Mouse (Mus musculus): ENCODE measurements around the gene Skap1. TPM values are rescaled to one million over a fixed set of nuclear protein-coding genes. Genes with fewer than 3 reads are reported as not detected.

Gene Skap1
- polyA plus RNA-seq, 1 experiment = 1.5 TPM

DNA sequence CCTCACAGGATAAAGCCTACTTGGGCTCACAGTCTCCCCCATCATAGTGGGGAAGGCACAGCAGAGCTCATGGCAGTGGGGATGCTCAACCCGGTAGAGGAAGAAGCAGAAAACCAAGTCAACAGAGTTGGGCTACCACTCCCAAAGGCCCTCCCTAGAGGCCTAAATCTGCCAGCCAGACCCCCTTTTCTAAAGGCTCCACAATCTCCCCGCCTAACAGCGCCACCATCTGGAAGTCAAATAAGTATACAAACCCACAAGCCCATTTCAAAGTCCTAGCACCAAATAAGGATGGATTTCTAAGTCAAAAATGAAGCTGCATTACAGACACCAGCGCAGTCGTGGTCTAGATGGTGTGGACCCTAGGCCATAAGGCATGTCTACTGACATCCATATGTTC, 227.9 kb downstream of the Skap1 start:
- TF ChIP-seq CTCF (IDR thresholded peaks at IDR 0.05; ENCODE audit: borderline replicate concordance, insufficient read depth, low read depth, low read length) (no peak), POLR2A (IDR thresholded peaks at IDR 0.05; ENCODE audit: borderline replicate concordance, insufficient read depth, low read length) (no peak)
- 77% methylated on average over 5 of the region's 5 CpGs for WGBS

DNA sequence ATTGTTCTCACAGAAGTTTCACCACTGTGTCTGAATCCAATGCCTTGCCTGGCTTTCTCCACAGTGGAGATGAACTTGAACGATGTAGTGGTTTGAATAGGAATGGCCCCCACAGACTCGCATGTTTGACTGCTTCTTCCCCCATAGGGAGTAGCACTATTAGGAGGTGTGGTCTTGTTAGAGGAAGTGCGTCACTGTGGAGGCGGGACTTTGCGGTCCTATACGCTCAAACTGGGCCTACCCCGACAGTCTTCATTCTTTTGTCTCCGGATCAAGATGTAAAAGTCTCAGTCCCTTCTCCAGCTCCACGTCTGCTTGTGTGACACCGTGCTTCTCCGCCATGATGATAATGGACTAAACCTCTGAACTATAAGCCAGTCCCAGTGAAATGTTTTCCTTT, 229.0 kb downstream of the Skap1 start:
- Histone ChIP-seq H3K27ac (ENCODE audit: insufficient read depth, low read length) (no peak overlapping the region), H3K4me3 (replicated peaks; ENCODE audit: insufficient read depth, low read depth, low read length) (no peak overlapping the region), H3K27me3 (ENCODE audit: control insufficient read depth, insufficient read depth, low read length) (no peaks in the 10 kb centered on the region; the same call in 1 of the 2 replicates), H3K4me1 (ENCODE audit: control insufficient read depth, insufficient read depth, low read length) (no peaks in the 10 kb centered on the region; the same call in 1 of the 2 replicates)
- 96% methylated on average over 11 of the region's 11 CpGs for WGBS
- TF ChIP-seq POLR2A (IDR thresholded peaks at IDR 0.05; ENCODE audit: borderline replicate concordance, insufficient read depth, low read length) (no peak), CTCF (IDR thresholded peaks at IDR 0.05; ENCODE audit: borderline replicate concordance, insufficient read depth, low read depth, low read length) (no peak)
- DNase-seq = no peak

More for the DNA sequence above, 227.9 kb downstream of the Skap1 start:
- Histone ChIP-seq H3K27ac (ENCODE audit: insufficient read depth, low read length) (no peak overlapping the region), H3K27me3 (ENCODE audit: control insufficient read depth, insufficient read depth, low read length) (no peaks in the 10 kb centered on the region; the same call in 1 of the 2 replicates), H3K4me3 (replicated peaks; ENCODE audit: insufficient read depth, low read depth, low read length) (no peak overlapping the region), H3K4me1 (ENCODE audit: control insufficient read depth, insufficient read depth, low read length) (no peaks in the 10 kb centered on the region; the same call in 1 of the 2 replicates)
- DNase-seq = no peak

DNA sequence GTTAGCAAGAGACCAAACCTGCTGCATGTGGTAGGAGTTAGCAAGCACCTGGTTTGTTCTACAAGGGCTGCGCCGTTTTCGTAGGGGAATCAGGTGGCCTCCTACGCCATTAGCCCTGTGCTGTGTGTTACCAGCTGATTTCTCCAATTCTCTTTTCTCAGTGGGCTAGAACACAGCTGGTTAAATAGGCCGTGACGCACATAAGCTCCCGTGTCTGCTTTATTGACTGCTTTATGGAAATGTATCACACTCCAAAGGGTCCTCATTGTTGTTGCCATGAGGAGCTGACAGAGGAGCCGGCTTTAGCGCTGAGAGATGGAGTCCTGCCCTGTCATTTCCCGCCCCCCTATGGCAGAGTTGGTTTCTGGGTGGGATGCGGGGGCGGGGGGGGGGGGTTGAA, 230.4 kb downstream of the Skap1 start:
- Histone ChIP-seq H3K4me1 (ENCODE audit: control insufficient read depth, insufficient read depth, low read length) (no peaks in the 10 kb centered on the region), H3K27ac (ENCODE audit: insufficient read depth, low read length) (no peak overlapping the region), H3K27me3 (ENCODE audit: control insufficient read depth, insufficient read depth, low read length) (no peaks in the 10 kb centered on the region; the same call in 1 of the 2 replicates), H3K4me3 (replicated peaks; ENCODE audit: insufficient read depth, low read depth, low read length) (no peak overlapping the region)
- DNase-seq = no peak
- no peak for TF ChIP-seq CTCF (IDR thresholded peaks at IDR 0.05; ENCODE audit: borderline replicate concordance, insufficient read depth, low read depth, low read length)
- no peak for TF ChIP-seq POLR2A (IDR thresholded peaks at IDR 0.05; ENCODE audit: borderline replicate concordance, insufficient read depth, low read length)
- WGBS = 40% methylated on average over 12 of the region's 12 CpGs

DNA sequence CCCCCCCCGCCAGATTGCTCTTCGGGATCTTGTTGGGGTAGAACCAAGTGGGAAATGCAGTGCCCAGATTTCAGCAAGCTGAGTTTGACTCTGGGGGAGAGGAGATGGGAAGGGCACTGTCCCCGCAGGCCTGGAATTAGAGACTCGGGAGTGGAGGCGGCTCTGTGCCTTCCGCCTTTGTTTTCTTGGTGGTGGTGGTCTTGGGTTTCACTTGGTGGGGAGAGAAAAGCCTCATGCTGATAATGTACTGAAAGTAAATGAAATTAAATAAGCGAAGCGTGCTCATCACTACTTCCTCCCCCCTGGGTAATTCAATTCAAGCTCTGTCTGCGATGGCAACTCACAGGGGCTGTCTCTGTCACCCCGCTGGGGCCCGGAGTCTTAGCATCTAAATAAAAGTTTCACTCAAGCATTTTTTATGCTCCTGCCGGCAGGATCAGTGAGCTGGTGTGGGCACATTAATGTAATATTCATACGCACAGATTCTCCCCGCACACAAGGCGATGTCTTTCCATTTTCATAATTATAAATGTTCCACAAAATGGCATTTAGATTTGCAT, 231.9 kb downstream of the Skap1 start:
- no peak for DNase-seq
- Histone ChIP-seq H3K27ac (ENCODE audit: insufficient read depth, low read length) (no peak overlapping the region), H3K4me3 (replicated peaks; ENCODE audit: insufficient read depth, low read depth, low read length) (no peak overlapping the region), H3K4me1 (ENCODE audit: control insufficient read depth, insufficient read depth, low read length) (no peaks in the 10 kb centered on the region), H3K27me3 (ENCODE audit: control insufficient read depth, insufficient read depth, low read length) (no peaks in the 10 kb centered on the region; the same call in 1 of the 2 replicates)
- WGBS = 35% methylated on average over 15 of the region's 15 CpGs
- TF ChIP-seq CTCF (IDR thresholded peaks at IDR 0.05; ENCODE audit: borderline replicate concordance, insufficient read depth, low read depth, low read length) = no peak
- no peak for TF ChIP-seq POLR2A (IDR thresholded peaks at IDR 0.05; ENCODE audit: borderline replicate concordance, insufficient read depth, low read length)

DNA sequence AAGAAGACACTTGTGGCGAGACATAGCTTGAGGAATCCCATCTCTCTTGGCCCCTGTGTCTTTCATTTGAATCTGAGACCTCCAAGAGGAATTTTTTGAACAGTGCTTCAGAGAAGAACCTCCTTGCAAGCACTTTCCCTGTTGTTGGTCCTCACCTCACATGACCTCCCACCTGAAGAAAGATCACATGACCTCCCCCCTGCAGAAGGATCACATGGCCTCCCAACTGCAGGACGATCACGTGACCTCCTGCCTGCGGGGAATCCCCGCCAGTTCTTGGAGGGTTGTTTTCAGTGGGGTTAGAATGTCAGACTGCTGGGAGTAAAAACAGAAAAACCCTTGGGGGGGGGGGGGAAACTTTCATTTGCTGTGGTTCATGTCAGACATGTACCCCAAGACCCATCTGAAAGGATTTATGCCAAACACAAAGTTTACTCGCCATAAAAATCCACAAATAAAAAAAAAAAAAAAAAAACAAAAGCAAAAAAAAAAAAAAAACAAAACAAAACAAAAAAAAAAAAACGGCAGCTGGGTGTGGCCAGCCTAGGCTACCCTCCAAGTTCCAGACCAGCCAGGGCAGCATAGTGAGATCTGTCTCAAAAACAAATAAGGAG, 232.6 kb downstream of the Skap1 start:
- H3K4me3 ChIP-seq (replicated peaks; ENCODE audit: insufficient read depth, low read depth, low read length) = no peak overlapping the region
- H3K27me3 ChIP-seq (ENCODE audit: control insufficient read depth, insufficient read depth, low read length) = no peaks in the 10 kb centered on the region; the same call in 1 of the 2 replicates
- H3K27ac ChIP-seq (ENCODE audit: insufficient read depth, low read length) = no peak overlapping the region
- WGBS = 14% methylated on average over 7 of the region's 7 CpGs
- TF ChIP-seq POLR2A (IDR thresholded peaks at IDR 0.05; ENCODE audit: borderline replicate concordance, insufficient read depth, low read length) (no peak), CTCF (IDR thresholded peaks at IDR 0.05; ENCODE audit: borderline replicate concordance, insufficient read depth, low read depth, low read length) (no peak)
- no peaks in the 10 kb centered on the region for H3K4me1 ChIP-seq (ENCODE audit: control insufficient read depth, insufficient read depth, low read length)
- peak; percentile 15 to 22 for DNase-seq

DNA sequence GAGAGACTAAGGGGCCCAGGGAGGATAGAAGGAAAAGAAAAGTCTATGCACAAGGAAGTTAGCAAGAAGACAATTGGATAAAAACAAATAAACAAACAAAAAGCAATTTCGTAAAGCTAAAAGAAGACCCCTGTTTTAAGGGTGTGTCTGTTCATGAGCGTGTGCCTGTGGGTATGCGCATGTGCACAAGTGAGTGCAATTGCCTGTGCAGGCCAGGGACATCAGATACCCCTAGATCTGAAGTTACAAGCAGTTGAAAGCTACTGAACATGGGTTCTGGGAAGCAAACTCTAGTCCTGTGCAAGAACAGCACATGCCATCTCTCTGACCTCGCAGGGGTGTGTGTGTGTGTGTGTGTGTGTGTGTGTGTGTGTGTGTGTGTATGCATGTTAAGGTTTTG, 233.1 kb downstream of the Skap1 start:
- no peak overlapping the region for H3K27ac ChIP-seq (ENCODE audit: insufficient read depth, low read length)
- TF ChIP-seq POLR2A (IDR thresholded peaks at IDR 0.05; ENCODE audit: borderline replicate concordance, insufficient read depth, low read length) (no peak), CTCF (IDR thresholded peaks at IDR 0.05; ENCODE audit: borderline replicate concordance, insufficient read depth, low read depth, low read length) (no peak)
- no peak overlapping the region for H3K4me3 ChIP-seq (replicated peaks; ENCODE audit: insufficient read depth, low read depth, low read length)
- no peak for DNase-seq
- no peaks in the 10 kb centered on the region for H3K4me1 ChIP-seq (ENCODE audit: control insufficient read depth, insufficient read depth, low read length)
- H3K27me3 ChIP-seq (ENCODE audit: control insufficient read depth, insufficient read depth, low read length) = no peaks in the 10 kb centered on the region; the same call in 1 of the 2 replicates
- WGBS = 85% methylated on average over 4 of the region's 4 CpGs

DNA sequence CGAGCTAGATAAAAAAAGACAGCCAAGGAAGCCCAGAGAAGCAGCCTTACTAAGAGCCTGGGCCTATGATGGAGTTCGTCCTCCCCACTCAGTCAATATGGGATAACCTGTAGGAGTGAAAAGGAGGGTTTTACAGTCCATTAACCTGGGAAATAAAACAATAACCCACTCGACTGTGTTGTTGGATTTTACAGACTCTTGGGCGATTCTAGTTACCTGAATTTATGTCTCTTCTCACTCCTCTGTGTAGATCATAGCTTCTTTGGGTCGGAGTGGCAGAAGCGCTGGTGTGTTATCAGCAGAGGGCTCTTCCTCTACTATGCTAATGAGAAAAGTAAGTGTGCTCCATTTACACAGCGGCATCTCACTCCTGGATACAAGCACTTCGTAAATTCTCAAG, 239.4 kb downstream of the Skap1 start:
- DNase-seq = no peak
- WGBS = 87% methylated on average over 8 of the region's 8 CpGs
- TF ChIP-seq CTCF (IDR thresholded peaks at IDR 0.05; ENCODE audit: borderline replicate concordance, insufficient read depth, low read depth, low read length) (no peak), POLR2A (IDR thresholded peaks at IDR 0.05; ENCODE audit: borderline replicate concordance, insufficient read depth, low read length) (no peak)
- Histone ChIP-seq H3K4me1 (ENCODE audit: control insufficient read depth, insufficient read depth, low read length) (no peaks in the 10 kb centered on the region), H3K4me3 (replicated peaks; ENCODE audit: insufficient read depth, low read depth, low read length) (no peak overlapping the region), H3K27me3 (ENCODE audit: control insufficient read depth, insufficient read depth, low read length) (no peaks in the 10 kb centered on the region), H3K27ac (ENCODE audit: insufficient read depth, low read length) (no peak overlapping the region)

DNA sequence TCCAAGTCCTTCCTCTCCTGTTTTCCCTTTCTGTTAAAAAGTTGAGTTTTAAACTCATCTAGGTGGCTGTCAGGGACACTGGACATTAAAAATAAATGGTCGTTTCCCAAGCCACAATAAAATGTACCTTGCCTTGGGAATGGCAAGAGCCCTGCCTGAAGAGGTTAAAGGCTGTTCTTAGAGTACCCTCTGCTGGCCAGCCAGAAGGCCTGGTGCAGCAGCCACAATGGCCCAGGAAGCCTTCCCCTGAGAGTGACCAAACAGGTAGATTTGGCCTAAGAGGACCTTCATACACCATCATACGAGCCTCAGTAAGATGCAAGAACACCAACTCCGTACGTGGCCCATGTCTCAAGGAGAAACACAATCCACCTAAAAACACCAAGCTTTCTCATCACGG, 246.9 kb downstream of the Skap1 start:
- TF ChIP-seq POLR2A (IDR thresholded peaks at IDR 0.05; ENCODE audit: borderline replicate concordance, insufficient read depth, low read length) (no peak), CTCF (IDR thresholded peaks at IDR 0.05; ENCODE audit: borderline replicate concordance, insufficient read depth, low read depth, low read length) (no peak)
- Histone ChIP-seq H3K27ac (ENCODE audit: insufficient read depth, low read length) (no peak overlapping the region), H3K27me3 (ENCODE audit: control insufficient read depth, insufficient read depth, low read length) (no peaks in the 10 kb centered on the region), H3K4me3 (replicated peaks; ENCODE audit: insufficient read depth, low read depth, low read length) (no peak overlapping the region), H3K4me1 (ENCODE audit: control insufficient read depth, insufficient read depth, low read length) (no peaks in the 10 kb centered on the region)
- 77% methylated on average over 5 of the region's 5 CpGs for WGBS
- DNase-seq = no peak
